Mouse (Mus musculus): ENCODE results near the gene Ubxn11. TPM values are rescaled to one million over a fixed set of nuclear protein-coding genes. Genes with fewer than 3 reads are reported as not detected.
A peak's percentile ranks its signal among the peaks of the same experiment; 100 is the strongest.

The Ubxn11 gene
- polyA plus RNA-seq, 1 experiment from 2014 or later, result 9.0 TPM

GRCm38 (mm10) chr4:134096120-134096519, 6.2 kb upstream of the Ubxn11 start:
- H3K27ac ChIP-seq (ENCODE audit: low read depth, low read length), result no peak overlapping the region
- DNase-seq (ENCODE audit: low spot score) (no peak), ATAC-seq (no peak)
- no peak overlapping the region for H3K9ac ChIP-seq (ENCODE audit: low read length)
- H3K36me3 ChIP-seq (ENCODE audit: control insufficient read depth, insufficient read depth, low read length), result no peaks in the 10 kb centered on the region
- 83% methylated on average over 3 of the region's 3 CpGs for WGBS
- no peaks in the 10 kb centered on the region for H3K9me3 ChIP-seq (replicated peaks; ENCODE audit: control insufficient read depth, low read length)
- no peaks in the 10 kb centered on the region for H3K27me3 ChIP-seq (replicated peaks; ENCODE audit: control insufficient read depth, insufficient read depth, low read length)
- no peaks in the 10 kb centered on the region for H3K4me1 ChIP-seq (ENCODE audit: control insufficient read depth, insufficient read depth, low read length)
- no peak overlapping the region for H3K4me3 ChIP-seq (ENCODE audit: low read depth, low read length)
- H3K4me2 ChIP-seq (ENCODE audit: low read length), result no peak overlapping the region

GRCm38 (mm10) chr4:134097015-134097608, 5.3 kb upstream of the Ubxn11 start:
- Histone ChIP-seq H3K4me1 (ENCODE audit: control insufficient read depth, insufficient read depth, low read length) (no peaks in the 10 kb centered on the region), H3K9ac (ENCODE audit: low read length) (no peak overlapping the region), H3K4me2 (ENCODE audit: low read length) (no peak overlapping the region), H3K27me3 (replicated peaks; ENCODE audit: control insufficient read depth, insufficient read depth, low read length) (no peaks in the 10 kb centered on the region), H3K9me3 (replicated peaks; ENCODE audit: control insufficient read depth, low read length) (no peaks in the 10 kb centered on the region), H3K36me3 (ENCODE audit: control insufficient read depth, insufficient read depth, low read length) (no peaks in the 10 kb centered on the region), H3K27ac (ENCODE audit: low read depth, low read length) (no peak overlapping the region), H3K4me3 (ENCODE audit: low read depth, low read length) (no peak overlapping the region)
- WGBS, result 84% methylated on average over 5 of the region's 5 CpGs
- DNase-seq (ENCODE audit: low spot score) (no peak), ATAC-seq (no peak)

GRCm38 (mm10) chr4:134098628-134099027, 3.7 kb upstream of the Ubxn11 start:
- Histone ChIP-seq H3K36me3 (ENCODE audit: control insufficient read depth, insufficient read depth, low read length) (no peaks in the 10 kb centered on the region), H3K9ac (ENCODE audit: low read length) (no peak overlapping the region), H3K9me3 (replicated peaks; ENCODE audit: control insufficient read depth, low read length) (no peaks in the 10 kb centered on the region), H3K4me1 (ENCODE audit: control insufficient read depth, insufficient read depth, low read length) (no peaks in the 10 kb centered on the region), H3K4me3 (ENCODE audit: low read depth, low read length) (no peak overlapping the region), H3K27ac (ENCODE audit: low read depth, low read length) (no peak overlapping the region), H3K27me3 (replicated peaks; ENCODE audit: control insufficient read depth, insufficient read depth, low read length) (no peaks in the 10 kb centered on the region), H3K4me2 (ENCODE audit: low read length) (no peak overlapping the region)
- no peak for ATAC-seq
- no peak for DNase-seq (ENCODE audit: low spot score)
- WGBS, result 81% methylated on average over 8 of the region's 8 CpGs

- Histone ChIP-seq H3K36me3 (ENCODE audit: control insufficient read depth, insufficient read depth, low read length) (no peaks in the 10 kb centered on the region), H3K4me3 (ENCODE audit: low read depth, low read length) (no peak overlapping the region), H3K27ac (ENCODE audit: low read depth, low read length) (no peak overlapping the region), H3K27me3 (replicated peaks; ENCODE audit: control insufficient read depth, insufficient read depth, low read length) (no peaks in the 10 kb centered on the region), H3K4me1 (ENCODE audit: control insufficient read depth, insufficient read depth, low read length) (no peaks in the 10 kb centered on the region), H3K9me3 (replicated peaks; ENCODE audit: control insufficient read depth, low read length) (no peaks in the 10 kb centered on the region), H3K9ac (ENCODE audit: low read length) (no peak overlapping the region), H3K4me2 (ENCODE audit: low read length) (no peak overlapping the region)
- DNase-seq (ENCODE audit: low spot score) (no peak), ATAC-seq (no peak)
- WGBS, result 83% methylated on average over 4 of the region's 4 CpGs
Observed at GRCm38 (mm10) chr4:134100245-134100644, 2.1 kb upstream of the Ubxn11 start.

- peak; percentile 49; the same call in 1 of the 2 replicates for ATAC-seq
- Histone ChIP-seq H3K9ac (ENCODE audit: low read length) (peak overlapping the region; percentile 63), H3K36me3 (ENCODE audit: control insufficient read depth, insufficient read depth, low read length) (no peaks in the 10 kb centered on the region), H3K9me3 (replicated peaks; ENCODE audit: control insufficient read depth, low read length) (no peaks in the 10 kb centered on the region), H3K27ac (ENCODE audit: low read depth, low read length) (no peak overlapping the region), H3K4me3 (ENCODE audit: low read depth, low read length) (peak overlapping the region; percentile 70), H3K4me2 (ENCODE audit: low read length) (peak overlapping the region; percentile 62), H3K4me1 (ENCODE audit: control insufficient read depth, insufficient read depth, low read length) (no peaks in the 10 kb centered on the region), H3K27me3 (replicated peaks; ENCODE audit: control insufficient read depth, insufficient read depth, low read length) (no peaks in the 10 kb centered on the region)
- no peak for DNase-seq (ENCODE audit: low spot score)
- 3% methylated on average over 21 of the region's 21 CpGs for WGBS
Observed at GRCm38 (mm10) chr4:134102742-134103119, 361 bp downstream of the Ubxn11 start.

- Histone ChIP-seq H3K27ac (ENCODE audit: low read depth, low read length) (no peak overlapping the region), H3K4me2 (ENCODE audit: low read length) (no peak overlapping the region), H3K27me3 (replicated peaks; ENCODE audit: control insufficient read depth, insufficient read depth, low read length) (no peaks in the 10 kb centered on the region), H3K9ac (ENCODE audit: low read length) (no peak overlapping the region), H3K4me1 (ENCODE audit: control insufficient read depth, insufficient read depth, low read length) (no peaks in the 10 kb centered on the region), H3K36me3 (ENCODE audit: control insufficient read depth, insufficient read depth, low read length) (no peaks in the 10 kb centered on the region), H3K9me3 (replicated peaks; ENCODE audit: control insufficient read depth, low read length) (no peaks in the 10 kb centered on the region), H3K4me3 (ENCODE audit: low read depth, low read length) (no peak overlapping the region)
- 80% methylated on average over 7 of the region's 7 CpGs for WGBS
- no peak for DNase-seq (ENCODE audit: low spot score)
- no peak for ATAC-seq
Observed at GRCm38 (mm10) chr4:134106105-134106504, 3.7 kb downstream of the Ubxn11 start.

GRCm38 (mm10) chr4:134107730-134108129, 5.4 kb downstream of the Ubxn11 start:
- H3K27me3 ChIP-seq (replicated peaks; ENCODE audit: control insufficient read depth, insufficient read depth, low read length), result no peaks in the 10 kb centered on the region
- no peaks in the 10 kb centered on the region for H3K4me1 ChIP-seq (ENCODE audit: control insufficient read depth, insufficient read depth, low read length)
- H3K36me3 ChIP-seq (ENCODE audit: control insufficient read depth, insufficient read depth, low read length), result no peaks in the 10 kb centered on the region
- H3K9me3 ChIP-seq (replicated peaks; ENCODE audit: control insufficient read depth, low read length), result no peaks in the 10 kb centered on the region
- no peak overlapping the region for H3K4me2 ChIP-seq (ENCODE audit: low read length)
- no peak for DNase-seq (ENCODE audit: low spot score)
- no peak overlapping the region for H3K4me3 ChIP-seq (ENCODE audit: low read depth, low read length)
- no peak for ATAC-seq
- 90% methylated on average over 7 of the region's 7 CpGs for WGBS
- no peak overlapping the region for H3K27ac ChIP-seq (ENCODE audit: low read depth, low read length)
- no peak overlapping the region for H3K9ac ChIP-seq (ENCODE audit: low read length)

GRCm38 (mm10) chr4:134108196-134108595, 5.8 kb downstream of the Ubxn11 start:
- Histone ChIP-seq H3K9me3 (replicated peaks; ENCODE audit: control insufficient read depth, low read length) (no peaks in the 10 kb centered on the region), H3K27me3 (replicated peaks; ENCODE audit: control insufficient read depth, insufficient read depth, low read length) (no peaks in the 10 kb centered on the region), H3K9ac (ENCODE audit: low read length) (no peak overlapping the region), H3K4me2 (ENCODE audit: low read length) (no peak overlapping the region), H3K27ac (ENCODE audit: low read depth, low read length) (no peak overlapping the region), H3K4me3 (ENCODE audit: low read depth, low read length) (no peak overlapping the region), H3K4me1 (ENCODE audit: control insufficient read depth, insufficient read depth, low read length) (no peaks in the 10 kb centered on the region), H3K36me3 (ENCODE audit: control insufficient read depth, insufficient read depth, low read length) (no peaks in the 10 kb centered on the region)
- DNase-seq (ENCODE audit: low spot score) (no peak), ATAC-seq (no peak)
- WGBS, result 75% methylated on average over 5 of the region's 5 CpGs

- Histone ChIP-seq H3K27ac (ENCODE audit: low read depth, low read length) (no peak overlapping the region), H3K9ac (ENCODE audit: low read length) (no peak overlapping the region), H3K4me1 (ENCODE audit: control insufficient read depth, insufficient read depth, low read length) (no peaks in the 10 kb centered on the region), H3K36me3 (ENCODE audit: control insufficient read depth, insufficient read depth, low read length) (no peaks in the 10 kb centered on the region), H3K27me3 (replicated peaks; ENCODE audit: control insufficient read depth, insufficient read depth, low read length) (no peaks in the 10 kb centered on the region), H3K9me3 (replicated peaks; ENCODE audit: control insufficient read depth, low read length) (no peaks in the 10 kb centered on the region), H3K4me3 (ENCODE audit: low read depth, low read length) (no peak overlapping the region), H3K4me2 (ENCODE audit: low read length) (no peak overlapping the region)
- ATAC-seq, result no peak
- WGBS, result 45% methylated on average over 3 of the region's 3 CpGs
- DNase-seq (ENCODE audit: low spot score), result no peak
Observed at GRCm38 (mm10) chr4:134110653-134111052, 8.3 kb downstream of the Ubxn11 start.

Measured in forebrain, embryonic 14.5 days (tissue).